Mouse (Mus musculus) c-Kit-positive CD71-negative TER-119-negative erythroid progenitor cells, embryonic 14.5 days (primary cell): ENCODE results near the gene Ears2.
"Not testable (repeated sequence)": the region's sequence is repeated elsewhere in the genome, so short reads cannot be mapped to it uniquely, and the experiment has no call there.

Source experiments
- DNase-seq: peaks from one replicate; pipeline ENCODE4 v3.0.0-alpha.2; 2013; ENCODE audit warnings: low read depth

Gene Ears2

GRCm38 (mm10) chr7:122066945-122067516 is at the start of gene Ears2, which contains the start of gene Ubfd1:
TSS of gene Ears2 (minus strand) at chr7:122067263.
TSS of gene Ubfd1 (plus strand) at chr7:122067175.
- DNase-seq: peak; percentile 93

GRCm38 (mm10) chr7:122108206-122108605 is 41.1 kb upstream of the Ears2 start:
- DNase-seq: no peak

GRCm38 (mm10) chr7:122101747-122102244 is 34.7 kb upstream of the Ears2 start, which contains the start of gene Ndufab1:
TSS of gene Ndufab1 (minus strand) at chr7:122101886.
- peak; percentile 80 for DNase-seq

GRCm38 (mm10) chr7:122101014-122101746 is 34.1 kb upstream of the Ears2 start:
- not testable (repeated sequence) for DNase-seq

- DNase-seq: peak; percentile 46
These were observed 32.2 kb upstream of the Ears2 start for GRCm38 (mm10) chr7:122099222-122099621.

- no peak for DNase-seq
These were observed 30.9 kb upstream of the Ears2 start for GRCm38 (mm10) chr7:122098009-122098408.

GRCm38 (mm10) chr7:122094564-122095330 is 27.7 kb upstream of the Ears2 start:
- no peak for DNase-seq

- DNase-seq: no peak
These were observed 20.3 kb upstream of the Ears2 start for GRCm38 (mm10) chr7:122087195-122087982.

GRCm38 (mm10) chr7:122081071-122081470 is 14.0 kb upstream of the Ears2 start:
- no peak for DNase-seq

- DNase-seq: no peak
These were observed 12.9 kb upstream of the Ears2 start for GRCm38 (mm10) chr7:122079798-122080554.

- DNase-seq: no peak
These were observed 7.3 kb upstream of the Ears2 start for GRCm38 (mm10) chr7:122074374-122074773.

- DNase-seq: no peak
These were observed 686 bp upstream of the Ears2 start for GRCm38 (mm10) chr7:122067517-122068381.

- no peak for DNase-seq
These were observed 740 bp downstream of the Ears2 start for GRCm38 (mm10) chr7:122066102-122066944.

GRCm38 (mm10) chr7:122065656-122066055 is 1.4 kb downstream of the Ears2 start:
- no peak for DNase-seq

- DNase-seq: no peak
These were observed 10.4 kb downstream of the Ears2 start for GRCm38 (mm10) chr7:122056633-122057032.

GRCm38 (mm10) chr7:122050834-122051233 is 16.2 kb downstream of the Ears2 start:
- no peak for DNase-seq

- DNase-seq: no peak
These were observed 18.9 kb downstream of the Ears2 start for GRCm38 (mm10) chr7:122048191-122048590.

GRCm38 (mm10) chr7:122046813-122047212 is 20.2 kb downstream of the Ears2 start:
- no peak for DNase-seq

GRCm38 (mm10) chr7:122045711-122046110 is 21.4 kb downstream of the Ears2 start:
- DNase-seq: no peak
